Mouse (Mus musculus) E14TG2a.4 (cell line): Measurements from ENCODE around the gene Wnt5b.
A peak's percentile ranks its signal among the peaks of the same experiment; 100 is the strongest.

ENCODE experiments used
- CTCF ChIP-seq: conservative IDR thresholded peaks from 2 replicates; pipeline ENCODE4 v1.5.1; 2014; ENCODE audit warnings: low read length
- NANOG ChIP-seq: IDR thresholded peaks from 2 replicates; pipeline ENCODE4 v1.6.1; 2014; ENCODE audit warnings: borderline replicate concordance, low read length, mixed read lengths

DNA sequence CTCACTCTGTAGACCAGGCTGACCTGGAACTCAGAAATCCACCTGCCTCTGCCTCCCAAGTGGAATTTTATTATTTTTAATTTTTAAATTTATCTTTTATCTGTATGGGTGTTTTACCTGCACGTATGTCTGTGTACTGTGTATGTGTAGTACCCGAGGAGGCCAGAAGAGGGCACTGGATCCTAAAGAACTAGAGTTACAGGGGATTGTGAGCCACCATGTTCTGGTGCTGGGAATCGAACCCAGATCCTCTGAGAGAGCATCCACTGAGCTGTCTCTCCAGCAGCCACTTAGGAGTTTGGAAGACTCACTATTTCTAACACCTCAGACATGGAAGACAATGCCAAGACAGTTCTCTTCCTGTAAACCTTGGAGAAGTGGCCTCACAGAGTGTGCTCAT, 115.5 kb downstream of the Wnt5b start:
- TF ChIP-seq CTCF (peak; percentile 43; the same call in 1 of the 2 replicates), NANOG (no peak)
